Mouse (Mus musculus) heart, postnatal 36 days (tissue): ENCODE measurements around the gene Lgi2. TPM values are rescaled to one million over a fixed set of nuclear protein-coding genes. Genes with fewer than 3 reads are reported as not detected.

ENCODE experiments used
- total RNA-seq, 2 experiments: library from RNA; stranded (reverse); gene quantifications; 2 replicates each; pipeline ENCODE4 v1.2.3; 2021

Gene Lgi2
- total RNA-seq, 2 experiments from 2014 or later = 0.33 to 0.60 TPM

Other genes starting within 250 kb of the Lgi2 start
- 10 to 100 TPM; 12.7 to 17.2 TPM for gene Sod3, start 202.7 kb downstream of the Lgi2 start, total RNA-seq
- 1 to 10 TPM; 6.5 to 7.4 TPM for gene Ccdc149, start 94.9 kb downstream of the Lgi2 start, total RNA-seq
- gene Sepsecs, start 103.2 kb upstream of the Lgi2 start, total RNA-seq = 1 to 10 TPM; 4.6 to 7.2 TPM
- gene Pi4k2b, start 175.1 kb upstream of the Lgi2 start, total RNA-seq = 1 to 10 TPM; 2.6 to 2.7 TPM
- 1 to 10 TPM; 5.2 to 5.6 TPM for gene Zcchc4, start 208.9 kb upstream of the Lgi2 start, total RNA-seq